Mouse (Mus musculus) spleen, adult 10 weeks (tissue): ENCODE measurements around the gene Vmn1r174. TPM values are rescaled to one million over a fixed set of nuclear protein-coding genes. Genes with fewer than 3 reads are reported as not detected.

Experiments
- polyA plus RNA-seq: library from polyadenylated mRNA; stranded (reverse); fragments of 350-450 nt; fragmentation: Illumina TruSeq; extraction: RNeasy Lipid Tissue Mini Kit (QIAGEN cat#74804); gene quantifications from one replicate; pipeline ENCODE4 v1.2.3, GENCODE M21; 2015; ENCODE audit warnings: low replicate concordance; ENCODE audit not compliant: insufficient read depth

The Vmn1r174 gene
- polyA plus RNA-seq = not detected

DNA sequence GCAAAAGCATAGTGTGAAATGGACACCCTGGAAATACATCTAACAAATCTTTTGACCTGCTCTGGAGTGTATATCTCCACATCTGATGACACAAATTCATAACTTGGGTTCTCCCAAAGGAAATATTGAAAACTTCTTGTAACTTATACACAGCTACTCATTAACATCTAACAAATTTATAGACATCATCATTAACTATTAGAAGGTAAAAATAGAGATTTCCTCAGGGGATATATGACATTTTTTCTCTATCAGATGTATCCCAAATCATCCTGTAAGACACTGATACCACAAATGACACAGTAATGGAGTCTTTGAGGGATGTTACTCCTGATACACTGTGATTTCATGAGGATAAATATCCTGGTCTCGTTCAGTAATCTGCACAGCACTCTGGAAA, at the start of gene Vmn1r174:
Vmn1r174 (plus strand) TSS at position 301 of the 400 bp plus-strand sequence.

DNA sequence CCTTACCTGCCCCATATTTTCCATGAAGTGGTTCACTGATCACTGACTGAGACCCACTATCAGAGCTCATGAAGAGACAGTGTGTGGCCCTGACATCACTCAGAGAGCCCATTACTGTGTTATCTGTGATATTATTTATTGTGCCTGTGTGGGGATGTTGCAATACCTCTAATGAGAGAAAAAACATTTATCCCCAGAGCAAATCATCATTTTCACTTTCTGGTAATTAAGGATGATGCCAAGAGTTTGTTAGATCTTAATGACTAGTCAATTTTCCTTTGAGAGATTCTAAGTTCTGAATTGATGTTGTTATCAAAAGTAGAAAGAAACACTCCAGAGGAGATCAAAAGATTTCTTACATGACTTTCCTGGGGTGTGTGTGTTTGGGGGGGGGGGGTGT, 58.5 kb downstream of the Vmn1r174 start, which contains the start of gene Vmn1r175:
Vmn1r175 (minus strand) TSS at position 101 of the 400 bp plus-strand sequence.

Other genes starting within 250 kb of the Vmn1r174 start
- gene Vmn1r167, start 245.1 kb upstream of the Vmn1r174 start, polyA plus RNA-seq = not detected
- gene Vmn1r168, start 212.5 kb upstream of the Vmn1r174 start, polyA plus RNA-seq = not detected
- not detected for gene Vmn1r169, start 176.7 kb upstream of the Vmn1r174 start, polyA plus RNA-seq
- gene Vmn1r170, start 146.1 kb upstream of the Vmn1r174 start, polyA plus RNA-seq = not detected
- not detected for gene Vmn1r171, start 121.5 kb upstream of the Vmn1r174 start, polyA plus RNA-seq
- not detected for gene Vmn1r172, start 94.0 kb upstream of the Vmn1r174 start, polyA plus RNA-seq
- not detected for gene Vmn1r173, start 51.6 kb upstream of the Vmn1r174 start, polyA plus RNA-seq
- gene Vmn1r175, start 58.4 kb downstream of the Vmn1r174 start, polyA plus RNA-seq = not detected
- not detected for gene Vmn1r176, start 85.1 kb downstream of the Vmn1r174 start, polyA plus RNA-seq
- gene Vmn1r177, start 114.2 kb downstream of the Vmn1r174 start, polyA plus RNA-seq = not detected
- not detected for gene Vmn1r178, start 139.7 kb downstream of the Vmn1r174 start, polyA plus RNA-seq
- gene Vmn1r179, start 174.7 kb downstream of the Vmn1r174 start, polyA plus RNA-seq = not detected
- gene Vmn1r180, start 198.4 kb downstream of the Vmn1r174 start, polyA plus RNA-seq = not detected
- not detected for gene Vmn1r181, start 222.3 kb downstream of the Vmn1r174 start, polyA plus RNA-seq
- gene V1rd19, start 249.4 kb downstream of the Vmn1r174 start, polyA plus RNA-seq = not detected